Mouse (Mus musculus): ENCODE measurements around the gene Irs2.

The Irs2 gene

DNA sequence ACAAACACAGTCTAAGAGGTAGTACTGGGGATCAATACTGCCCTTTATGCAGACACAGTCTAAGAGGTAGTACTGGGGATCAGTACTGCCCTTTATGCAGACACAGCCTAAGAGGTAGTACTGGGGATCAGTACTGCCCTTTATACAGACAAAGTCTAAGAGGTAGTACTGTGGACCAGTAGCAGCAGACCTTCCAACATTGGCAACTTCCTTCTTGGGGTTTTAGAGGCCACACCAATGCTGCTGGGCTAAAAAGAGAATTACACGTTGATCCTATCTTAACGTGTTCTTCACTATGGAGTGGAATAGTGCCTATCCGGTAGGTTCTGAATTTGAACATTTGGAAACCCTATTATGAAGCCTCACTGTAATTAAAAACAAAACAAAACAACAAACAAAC, 7.4 kb upstream of the Irs2 start:
- Histone ChIP-seq H3K9me3 (ENCODE audit: low read length) (no peaks in the 10 kb centered on the region), H3K36me3 (ENCODE audit: insufficient read depth, low read length) (no peaks in the 10 kb centered on the region)
- no peak for TF ChIP-seq POU5F1 (IDR thresholded peaks at IDR 0.05; ENCODE audit: borderline replicate concordance, low read length)
- TF ChIP-seq NANOG (IDR thresholded peaks at IDR 0.05; ENCODE audit: borderline replicate concordance, low read length) = no peak
- no peak for TF ChIP-seq CTCF (conservative IDR thresholded peaks at IDR 0.05; ENCODE audit: low read length)

DNA sequence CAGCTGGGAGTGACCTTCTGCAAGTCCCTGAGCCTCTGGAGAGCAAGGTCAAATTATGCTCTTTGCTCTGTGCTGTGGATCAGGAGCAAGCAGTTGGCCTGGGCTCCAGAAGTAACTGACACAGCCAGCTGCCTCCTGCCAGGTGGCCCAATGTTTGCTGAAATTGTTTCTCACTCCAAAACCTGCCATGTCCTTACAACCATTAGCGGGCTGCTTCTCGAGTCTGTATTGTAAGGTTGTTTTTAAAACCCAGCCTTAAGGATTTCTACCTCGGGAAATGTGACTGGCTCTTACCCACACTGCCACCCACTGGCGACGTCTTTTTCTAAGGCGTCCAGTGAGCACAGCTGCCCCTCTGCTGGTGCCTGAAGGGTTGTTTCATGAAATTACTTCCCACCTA, 5.0 kb upstream of the Irs2 start:
- H3K9me3 ChIP-seq (ENCODE audit: low read length) = no peaks in the 10 kb centered on the region
- TF ChIP-seq CTCF (conservative IDR thresholded peaks at IDR 0.05; ENCODE audit: low read length) = no peak
- no peak for TF ChIP-seq NANOG (IDR thresholded peaks at IDR 0.05; ENCODE audit: borderline replicate concordance, low read length)
- no peak for TF ChIP-seq POU5F1 (IDR thresholded peaks at IDR 0.05; ENCODE audit: borderline replicate concordance, low read length)
- no peak overlapping the region for H3K4me3 ChIP-seq (replicated peaks; ENCODE audit: low read length)
- no peaks in the 10 kb centered on the region for H3K36me3 ChIP-seq (ENCODE audit: insufficient read depth, low read length)
- H3K4me1 ChIP-seq (replicated peaks; ENCODE audit: low read depth, low read length) = peaks cover 22% of the 10 kb centered on the region
- H3K27me3 ChIP-seq (ENCODE audit: insufficient read depth, low read length) = peaks cover 7% of the 10 kb centered on the region

More for the DNA sequence above, 7.4 kb upstream of the Irs2 start:
- H3K4me3 ChIP-seq (replicated peaks; ENCODE audit: low read length) = no peak overlapping the region
- H3K27me3 ChIP-seq (ENCODE audit: insufficient read depth, low read length) = peaks cover 7% of the 10 kb centered on the region
- H3K4me1 ChIP-seq (replicated peaks; ENCODE audit: low read depth, low read length) = peaks cover 13% of the 10 kb centered on the region

DNA sequence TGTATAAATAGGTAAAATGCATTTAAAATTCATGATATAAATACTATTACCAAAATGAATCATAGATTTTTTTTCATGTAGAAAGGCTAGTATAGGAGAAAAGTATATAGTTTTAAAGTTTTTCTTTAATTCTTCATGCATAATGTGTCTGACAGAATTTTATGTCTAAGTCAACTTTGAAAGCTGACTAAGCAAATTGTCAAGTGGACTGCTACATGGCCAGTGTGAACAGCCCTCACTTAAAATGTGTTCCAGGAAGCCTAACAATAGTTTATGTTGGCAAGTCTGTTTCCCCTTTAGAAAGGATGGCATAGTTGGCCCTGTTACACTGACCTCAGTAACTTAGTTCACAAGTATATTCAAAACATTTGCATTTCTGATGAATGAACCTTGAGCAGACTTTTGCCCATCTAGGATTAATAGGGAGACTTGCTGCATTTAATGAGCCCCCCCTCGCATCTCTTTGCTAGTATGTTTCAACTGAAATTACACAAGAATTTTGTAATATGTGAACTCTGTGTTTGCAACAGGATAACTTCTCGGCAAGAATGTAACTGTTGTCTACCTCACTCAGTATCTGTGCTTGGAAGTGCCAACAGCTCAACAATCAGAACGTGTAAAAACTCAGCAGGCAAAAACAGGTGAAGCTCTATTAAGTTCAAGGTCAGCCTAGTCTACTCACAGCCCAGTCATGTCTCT, 3.7 kb upstream of the Irs2 start:
- Histone ChIP-seq H3K4me1 (replicated peaks; ENCODE audit: low read depth, low read length) (peaks cover 27% of the 10 kb centered on the region), H3K9me3 (ENCODE audit: low read length) (no peaks in the 10 kb centered on the region), H3K4me3 (replicated peaks; ENCODE audit: low read length) (no peak overlapping the region), H3K27me3 (ENCODE audit: insufficient read depth, low read length) (peaks cover 14% of the 10 kb centered on the region), H3K36me3 (ENCODE audit: insufficient read depth, low read length) (no peaks in the 10 kb centered on the region)
- TF ChIP-seq POU5F1 (IDR thresholded peaks at IDR 0.05; ENCODE audit: borderline replicate concordance, low read length) = no peak
- TF ChIP-seq CTCF (conservative IDR thresholded peaks at IDR 0.05; ENCODE audit: low read length) = no peak
- no peak for TF ChIP-seq NANOG (IDR thresholded peaks at IDR 0.05; ENCODE audit: borderline replicate concordance, low read length)

DNA sequence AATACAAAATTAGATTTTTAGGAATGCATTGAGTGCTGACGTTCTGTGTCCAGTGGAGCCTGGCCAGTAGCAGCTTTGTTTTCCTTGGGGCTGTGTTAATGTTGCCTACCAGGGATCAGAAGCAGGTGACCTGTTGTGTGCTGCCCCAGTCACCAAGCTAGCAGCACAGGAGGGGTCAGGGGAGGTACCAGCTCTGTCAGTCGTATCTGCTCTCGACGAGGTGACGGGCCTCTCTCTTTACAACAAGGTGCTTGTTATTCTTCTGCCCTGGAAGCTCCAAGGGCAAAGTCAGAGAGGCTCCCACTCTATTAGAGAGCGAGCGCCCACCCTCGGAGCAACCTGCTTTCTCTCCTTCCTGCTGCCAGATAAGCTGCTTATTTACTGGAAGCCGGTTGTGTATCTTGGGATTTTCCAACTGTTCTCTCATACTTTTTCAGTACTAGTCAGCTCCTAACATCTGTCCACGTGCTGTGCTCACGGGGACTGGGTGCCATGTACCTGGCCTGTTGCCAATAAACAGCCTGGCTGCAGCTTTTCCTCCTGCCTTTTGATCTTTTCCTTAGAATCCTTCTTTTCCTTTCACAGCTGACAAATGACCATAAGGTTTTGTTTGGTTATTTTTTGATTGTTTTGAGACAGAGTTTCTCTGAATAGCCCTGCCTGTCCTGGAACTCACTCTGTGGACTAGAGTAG, 2.8 kb upstream of the Irs2 start:
- Histone ChIP-seq H3K4me3 (replicated peaks; ENCODE audit: low read length) (no peak overlapping the region), H3K9me3 (ENCODE audit: low read length) (no peaks in the 10 kb centered on the region), H3K4me1 (replicated peaks; ENCODE audit: low read depth, low read length) (peaks cover 35% of the 10 kb centered on the region), H3K27me3 (ENCODE audit: insufficient read depth, low read length) (peaks cover 21% of the 10 kb centered on the region), H3K36me3 (ENCODE audit: insufficient read depth, low read length) (peaks cover 5% of the 10 kb centered on the region; the same call in 1 of the 2 replicates)
- no peak for TF ChIP-seq NANOG (IDR thresholded peaks at IDR 0.05; ENCODE audit: borderline replicate concordance, low read length)
- TF ChIP-seq CTCF (conservative IDR thresholded peaks at IDR 0.05; ENCODE audit: low read length) = no peak
- TF ChIP-seq POU5F1 (IDR thresholded peaks at IDR 0.05; ENCODE audit: borderline replicate concordance, low read length) = no peak

DNA sequence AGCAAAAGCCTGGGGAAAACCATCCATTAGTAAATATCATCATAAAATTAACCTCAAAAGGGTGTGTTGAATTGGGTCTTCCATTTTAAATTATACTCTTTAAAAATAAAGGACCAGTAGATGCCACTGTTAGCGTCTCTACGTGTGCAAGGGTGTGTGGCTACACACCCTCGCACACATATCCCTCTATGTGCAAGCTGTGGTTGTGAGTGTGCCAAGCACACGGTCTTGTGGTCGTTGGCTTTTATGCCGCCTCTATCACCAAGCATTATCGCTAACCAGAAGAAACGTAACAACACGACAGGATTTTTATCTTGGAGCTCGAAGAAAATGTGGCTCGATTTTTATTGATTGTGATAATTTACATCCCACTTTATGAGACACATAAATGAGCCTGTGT, 2.1 kb upstream of the Irs2 start:
- Histone ChIP-seq H3K27me3 (ENCODE audit: insufficient read depth, low read length) (peaks cover 25% of the 10 kb centered on the region), H3K4me3 (replicated peaks; ENCODE audit: low read length) (peak overlapping the region; percentile 90; the same call in 1 of the 2 replicates), H3K9me3 (ENCODE audit: low read length) (no peaks in the 10 kb centered on the region), H3K36me3 (ENCODE audit: insufficient read depth, low read length) (peaks cover 8% of the 10 kb centered on the region; the same call in 1 of the 2 replicates), H3K4me1 (replicated peaks; ENCODE audit: low read depth, low read length) (peaks cover 41% of the 10 kb centered on the region)
- TF ChIP-seq POU5F1 (IDR thresholded peaks at IDR 0.05; ENCODE audit: borderline replicate concordance, low read length) (no peak), NANOG (IDR thresholded peaks at IDR 0.05; ENCODE audit: borderline replicate concordance, low read length) (no peak), CTCF (conservative IDR thresholded peaks at IDR 0.05; ENCODE audit: low read length) (no peak)

DNA sequence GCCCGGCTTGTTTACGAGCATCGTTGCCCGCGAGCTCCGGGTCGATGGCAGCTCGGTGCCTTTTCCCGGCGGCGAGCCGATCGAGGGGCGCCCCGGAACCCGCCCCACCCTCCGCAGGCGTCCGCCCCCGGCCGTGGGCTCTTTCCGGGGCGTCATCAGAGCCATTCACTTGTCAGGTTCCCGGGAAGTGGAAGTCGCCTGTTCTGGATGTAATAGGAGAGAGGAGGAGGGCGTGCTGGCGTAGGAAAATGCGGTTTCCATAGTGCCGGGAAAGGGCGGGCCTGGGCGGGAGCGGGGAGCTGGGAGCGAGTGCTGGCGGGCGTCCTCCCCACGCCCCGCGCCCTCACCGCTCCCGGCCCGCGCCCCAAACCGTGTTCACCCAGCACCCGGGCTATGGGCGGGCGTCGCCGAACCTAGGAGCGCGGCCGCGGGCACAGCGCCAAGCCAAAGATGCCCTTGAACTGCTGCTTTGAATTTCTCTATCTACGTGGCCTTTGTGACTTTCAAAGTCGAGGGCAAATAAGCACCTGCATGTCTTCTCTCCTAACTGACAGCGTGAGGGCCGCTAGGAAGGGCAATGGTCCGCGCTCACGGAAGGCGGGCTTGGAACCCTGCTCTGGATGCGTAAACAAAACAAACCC, 1.3 kb upstream of the Irs2 start:
- Histone ChIP-seq H3K4me3 (replicated peaks; ENCODE audit: low read length) (peak overlapping the region; percentile 90), H3K36me3 (ENCODE audit: insufficient read depth, low read length) (peaks cover 12% of the 10 kb centered on the region; the same call in 1 of the 2 replicates), H3K9me3 (ENCODE audit: low read length) (no peaks in the 10 kb centered on the region), H3K4me1 (replicated peaks; ENCODE audit: low read depth, low read length) (peaks cover 50% of the 10 kb centered on the region), H3K27me3 (ENCODE audit: insufficient read depth, low read length) (peaks cover 33% of the 10 kb centered on the region)
- TF ChIP-seq POU5F1 (IDR thresholded peaks at IDR 0.05; ENCODE audit: borderline replicate concordance, low read length) = no peak
- no peak for TF ChIP-seq NANOG (IDR thresholded peaks at IDR 0.05; ENCODE audit: borderline replicate concordance, low read length)
- no peak for TF ChIP-seq CTCF (conservative IDR thresholded peaks at IDR 0.05; ENCODE audit: low read length)

DNA sequence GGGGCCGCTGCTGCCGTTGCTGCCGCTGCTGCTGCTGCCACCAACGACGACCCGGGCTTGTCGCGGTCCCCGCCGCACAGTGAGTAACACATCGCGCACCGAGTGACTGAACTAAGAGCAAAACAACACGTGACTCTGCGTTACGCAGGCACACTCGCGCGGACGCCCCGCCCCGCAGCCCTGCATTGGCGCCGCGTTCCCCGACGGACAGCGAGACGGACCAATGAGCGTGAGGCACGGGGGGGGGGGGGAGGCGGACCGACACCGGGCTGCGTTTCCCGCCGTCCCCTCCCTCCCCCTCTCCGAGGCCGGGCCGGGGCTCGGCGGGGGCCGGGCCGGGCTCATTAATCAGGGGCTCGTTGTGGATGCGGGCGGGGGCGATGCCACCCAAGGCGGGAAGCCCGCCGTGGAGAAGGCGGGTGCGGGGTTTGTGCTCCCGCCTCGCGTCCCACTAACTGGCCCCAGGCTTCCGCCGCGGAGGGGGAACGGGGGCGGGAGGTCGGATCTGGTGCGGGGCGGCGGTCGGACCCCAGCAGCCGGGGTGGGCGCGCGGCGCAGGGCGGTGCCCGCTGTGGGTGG, 673 bp upstream of the Irs2 start:
- Histone ChIP-seq H3K27me3 (ENCODE audit: insufficient read depth, low read length) (peaks cover 34% of the 10 kb centered on the region), H3K36me3 (ENCODE audit: insufficient read depth, low read length) (peaks cover 12% of the 10 kb centered on the region; the same call in 1 of the 2 replicates), H3K9me3 (ENCODE audit: low read length) (no peaks in the 10 kb centered on the region), H3K4me1 (replicated peaks; ENCODE audit: low read depth, low read length) (peaks cover 56% of the 10 kb centered on the region), H3K4me3 (replicated peaks; ENCODE audit: low read length) (peak overlapping the region; percentile 90)
- TF ChIP-seq NANOG (IDR thresholded peaks at IDR 0.05; ENCODE audit: borderline replicate concordance, low read length) (no peak), POU5F1 (IDR thresholded peaks at IDR 0.05; ENCODE audit: borderline replicate concordance, low read length) (no peak), CTCF (conservative IDR thresholded peaks at IDR 0.05; ENCODE audit: low read length) (no peak)

Data from E14TG2a.4 (cell line).